10 mouse cellular contexts compared by ENCODE assay signal in the genomic region with DNA sequence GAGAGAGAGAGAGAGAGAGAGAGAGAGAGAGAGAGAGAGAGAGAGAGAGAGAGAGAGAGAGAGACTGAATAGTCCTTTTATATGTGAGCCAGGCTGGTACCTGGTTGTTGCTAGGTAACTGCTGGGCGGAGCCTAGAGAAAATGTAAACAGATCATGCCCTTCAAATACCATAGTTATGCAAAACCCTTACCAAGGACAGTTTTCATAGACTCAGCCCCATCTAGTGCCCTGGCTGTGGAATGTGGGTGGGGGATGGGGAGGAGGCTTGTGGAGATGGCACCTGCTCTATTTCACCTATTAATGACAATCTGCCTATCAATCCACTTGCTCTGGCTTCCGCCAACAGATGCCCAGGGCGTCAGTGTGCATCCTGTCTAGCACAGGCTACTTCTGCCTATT.
DNase-seq lines count a peak whose midpoint lies in the region; ATAC-seq and TF ChIP-seq lines count a peak whose summit lies in the region.
"Had no signal": no experiment of that assay in that cellular context is flagged by ENCODE, and none has a peak within 500 bp of the region (broad histone marks: within the 10 kb centered on the region; RNA-seq: fewer than 3 reads in every experiment).

No protein-coding gene starts in this region.

- TF ChIP-seq CTCF in stomach, postnatal 0 days (IDR thresholded peaks at IDR 0.05; ENCODE audit: low read depth), result no peak

- no peaks in the 10 kb centered on the region for H3K27me3 ChIP-seq in stomach, embryonic 14.5 days (ENCODE audit: control insufficient read depth, insufficient read depth, low read length)
- H3K27me3 ChIP-seq in stomach, postnatal 0 days (ENCODE audit: control insufficient read depth, insufficient read depth, low read length), result no peaks in the 10 kb centered on the region
- H3K27me3 ChIP-seq in hindbrain, embryonic 14.5 days (ENCODE audit: control insufficient read depth, insufficient read depth, low read length), result no peaks in the 10 kb centered on the region
- H3K27me3 ChIP-seq: stomach, embryonic 15.5 days had no signal

- H3K4me2 ChIP-seq in stomach, embryonic 14.5 days (replicated peaks; ENCODE audit: low read depth, low read length), result no peak overlapping the region
- H3K4me2 ChIP-seq in stomach, postnatal 0 days (replicated peaks; ENCODE audit: low read depth), result no peak overlapping the region
- H3K4me2 ChIP-seq in hindbrain, embryonic 14.5 days (replicated peaks), result no peak overlapping the region
- H3K4me2 ChIP-seq: stomach, embryonic 15.5 days had no signal

- H3K9ac ChIP-seq in stomach, embryonic 14.5 days (replicated peaks; ENCODE audit: low read depth, low read length), result no peak overlapping the region
- no peak overlapping the region for H3K9ac ChIP-seq in stomach, postnatal 0 days (ENCODE audit: low read length)
- H3K9ac ChIP-seq in hindbrain, embryonic 14.5 days, result no peak overlapping the region
- H3K9ac ChIP-seq: liver, embryonic 14.5 days; stomach, embryonic 15.5 days had no signal

- no peak overlapping the region for H3K27ac ChIP-seq in stomach, embryonic 14.5 days (ENCODE audit: low read length)
- no peak overlapping the region for H3K27ac ChIP-seq in stomach, postnatal 0 days (replicated peaks)
- no peak overlapping the region for H3K27ac ChIP-seq in hindbrain, embryonic 14.5 days
- H3K27ac ChIP-seq: liver, embryonic 14.5 days; stomach, embryonic 15.5 days had no signal

- DNase-seq in kidney, postnatal 10 days, result peak; percentile 14
- no peak for DNase-seq in kidney, adult 9 months
- DNase-seq in stomach, postnatal 0 days (ENCODE audit: low spot score), result no peak
- no peak for DNase-seq in hindbrain, embryonic 14.5 days (ENCODE audit: low spot score)
- peak; percentile 9 for DNase-seq in yolk sac, embryonic 10.5 days (ENCODE audit: low spot score)
- DNase-seq in right cerebral cortex, adult 18-20 months, result no peak

- H3K4me3 ChIP-seq in stomach, embryonic 14.5 days (ENCODE audit: low read depth, low read length), result no peak overlapping the region
- H3K4me3 ChIP-seq in stomach, postnatal 0 days (ENCODE audit: low read depth, low read length), result no peak overlapping the region
- no peak overlapping the region for H3K4me3 ChIP-seq in hindbrain, embryonic 14.5 days (replicated peaks; ENCODE audit: low read length)
- H3K4me3 ChIP-seq: stomach, embryonic 15.5 days had no signal

- peaks cover 6% of the 10 kb centered on the region; the same call in 1 of the 2 replicates for H3K9me3 ChIP-seq in stomach, embryonic 14.5 days (ENCODE audit: control insufficient read depth, low read depth, low read length)
- H3K9me3 ChIP-seq in stomach, postnatal 0 days (ENCODE audit: control insufficient read depth, low read length), result no peaks in the 10 kb centered on the region
- H3K9me3 ChIP-seq in hindbrain, embryonic 14.5 days (ENCODE audit: control insufficient read depth, low read length), result peaks cover 6% of the 10 kb centered on the region; the same call in 1 of the 2 replicates
- H3K9me3 ChIP-seq: stomach, embryonic 15.5 days had no signal

- no peak for TF ChIP-seq EP300 in stomach, postnatal 0 days (optimal IDR thresholded peaks at IDR 0.05)

- no peaks in the 10 kb centered on the region for H3K36me3 ChIP-seq in stomach, embryonic 14.5 days (ENCODE audit: control insufficient read depth, insufficient read depth, low read length)
- no peaks in the 10 kb centered on the region for H3K36me3 ChIP-seq in stomach, postnatal 0 days (ENCODE audit: control insufficient read depth, insufficient read depth, low read length)
- H3K36me3 ChIP-seq in hindbrain, embryonic 14.5 days (replicated peaks; ENCODE audit: control insufficient read depth, insufficient read depth), result no peaks in the 10 kb centered on the region
- H3K36me3 ChIP-seq: stomach, embryonic 15.5 days had no signal

- peaks cover 7% of the 10 kb centered on the region; the same call in 1 of the 2 replicates for H3K4me1 ChIP-seq in stomach, embryonic 14.5 days (ENCODE audit: control insufficient read depth, insufficient read depth, low read length)
- H3K4me1 ChIP-seq in stomach, postnatal 0 days (replicated peaks; ENCODE audit: control insufficient read depth, insufficient read depth), result no peaks in the 10 kb centered on the region
- H3K4me1 ChIP-seq in hindbrain, embryonic 14.5 days (replicated peaks; ENCODE audit: control insufficient read depth, insufficient read depth, low read length), result peaks cover 4% of the 10 kb centered on the region; the same call in 1 of the 2 replicates
- H3K4me1 ChIP-seq: stomach, embryonic 15.5 days had no signal

- WGBS in stomach, embryonic 14.5 days, result 58% methylated on average over 3 of the region's 3 CpGs
- 54% methylated on average over 3 of the region's 3 CpGs for WGBS in stomach, postnatal 0 days
- WGBS in hindbrain, embryonic 14.5 days, result 42% methylated on average over 3 of the region's 3 CpGs

- ATAC-seq in stomach, embryonic 14.5 days (ENCODE audit: insufficient number of reproducible peaks, insufficient read depth, low FRiP score, low read depth), result peak; percentile 33; the same call in 1 of the 2 replicates
- no peak for ATAC-seq in stomach, postnatal 0 days (ENCODE audit: low FRiP score, low TSS enrichment)
- ATAC-seq in hindbrain, embryonic 14.5 days (ENCODE audit: low FRiP score), result peak; percentile 46; the same call in 1 of the 2 replicates
- no peak for ATAC-seq in activated CD4-positive, CD25-positive, alpha-beta regulatory T cell, adult 4 months

Comparison
In these comparisons a context has a peak if more than half of its experiments do, and no peak if none do; other contexts are left out.
1. DNase-seq: peak in kidney, postnatal 10 days (single experiment) and yolk sac, embryonic 10.5 days (single experiment); none in kidney, adult 9 months (single experiment), stomach, postnatal 0 days (single experiment), hindbrain, embryonic 14.5 days (single experiment) and right cerebral cortex, adult 18-20 months (single experiment).
2. ATAC-seq: peak in stomach, embryonic 14.5 days (single experiment) and hindbrain, embryonic 14.5 days (single experiment); none in stomach, postnatal 0 days (single experiment) and activated CD4-positive, CD25-positive, alpha-beta regulatory T cell, adult 4 months (single experiment).